Comparison of ENCODE assay signal across 11 mouse cellular contexts in genomic region chr2:165510466-165510865, GRCm38 (mm10). TPM values are rescaled to one million over a fixed set of nuclear protein-coding genes. Genes with fewer than 3 reads are reported as not detected.
"Had no signal": no experiment of that assay in that cellular context is flagged by ENCODE, and none has a peak within 500 bp of the region (broad histone marks: within the 10 kb centered on the region; RNA-seq: fewer than 3 reads in every experiment).

No protein-coding gene starts in this region.

- H3K9ac ChIP-seq: limb, embryonic 12.5 days; liver, embryonic 14.5 days; midbrain, embryonic 12.5 days had no signal

- H3K27ac ChIP-seq: kidney, postnatal 0 days; layer of hippocampus, adult 2 months; limb, embryonic 12.5 days; liver, embryonic 14.5 days; midbrain, embryonic 12.5 days had no signal

- H3K36me3 ChIP-seq: midbrain, embryonic 12.5 days had no signal

- ATAC-seq: intestine, embryonic 16.5 days had no signal

- H3K9me3 ChIP-seq: limb, embryonic 12.5 days; midbrain, embryonic 12.5 days had no signal

- DNase-seq: kidney, adult 8-10 months; kidney, postnatal 4 days; liver; lung, adult 18-20 months had no signal

- H3K4me2 ChIP-seq: limb, embryonic 12.5 days; midbrain, embryonic 12.5 days had no signal

- H3K4me3 ChIP-seq: layer of hippocampus, adult 2 months; limb, embryonic 12.5 days; midbrain, embryonic 12.5 days had no signal

RNA-seq across cellular contexts. Expression of gene Slc2a10, which starts 6.9 kb away (rescaled TPM):
- total RNA-seq: megakaryocyte-erythroid progenitor cell, adult 5-6 weeks had no signal

RNA-seq across cellular contexts. Expression of gene Slc13a3, which starts 37.4 kb away (rescaled TPM):
- total RNA-seq: megakaryocyte-erythroid progenitor cell, adult 5-6 weeks had no signal
- polyA plus RNA-seq: limb, embryonic 12.5 days had no signal
